ENCODE assay signal across 8 mouse cellular contexts in the genomic region with DNA sequence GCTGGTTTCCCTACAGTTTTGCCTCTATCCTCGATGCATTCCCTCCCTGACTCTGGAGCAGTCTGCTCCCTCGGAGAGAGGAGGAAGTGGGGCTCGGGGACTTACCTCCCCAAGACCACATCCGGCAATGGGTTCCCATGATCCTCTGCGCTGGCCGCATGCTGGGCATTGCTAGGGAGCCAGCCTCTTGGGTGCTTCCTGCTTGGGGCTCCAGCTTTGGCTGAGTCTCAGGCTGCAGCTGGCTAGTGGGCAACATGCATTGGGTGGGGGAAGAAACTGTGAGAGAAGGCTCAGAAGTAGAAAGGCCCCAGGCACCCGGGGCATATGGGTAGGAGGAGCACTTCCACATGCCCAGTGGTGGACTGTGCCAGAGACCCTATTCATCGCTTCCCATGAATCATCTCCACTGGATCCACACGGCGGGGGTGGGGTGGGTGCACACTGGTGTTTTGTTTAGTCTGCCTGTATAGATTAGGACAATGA. TPM values are rescaled to one million over a fixed set of nuclear protein-coding genes. Genes with fewer than 3 reads are reported as not detected.
A peak's percentile ranks its signal among the peaks of the same experiment; 100 is the strongest.
DNase-seq lines count a peak whose midpoint lies in the region; ATAC-seq and TF ChIP-seq lines count a peak whose summit lies in the region.
"Had no signal": no experiment of that assay in that cellular context is flagged by ENCODE, and none has a peak within 500 bp of the region (broad histone marks: within the 10 kb centered on the region; RNA-seq: fewer than 3 reads in every experiment).

No protein-coding gene starts in this region.

- H3K36me3 ChIP-seq in heart, embryonic 13.5 days = no peaks in the 10 kb centered on the region

- peak overlapping the region; percentile 51 for H3K4me3 ChIP-seq in bone marrow macrophage, adult 2 months (ENCODE audit: insufficient read depth, low read length)
- H3K4me3 ChIP-seq in heart, embryonic 13.5 days = no peak overlapping the region; the same call in 1 of the 2 replicates
- H3K4me3 ChIP-seq: myocyte had no signal

- intact Hi-C loops in left cerebral cortex, postnatal 4 days (cut with DNase I) = no loop called here

- 57% methylated on average over 10 of the region's 10 CpGs for WGBS in heart, embryonic 13.5 days

- no peaks in the 10 kb centered on the region for H3K9me3 ChIP-seq in heart, embryonic 13.5 days

- H3K4me1 ChIP-seq in bone marrow macrophage, adult 2 months (ENCODE audit: control insufficient read depth, insufficient read depth, low read length) = peaks cover 53% of the 10 kb centered on the region
- H3K4me1 ChIP-seq in heart, embryonic 13.5 days = peaks cover 44% of the 10 kb centered on the region

- TF ChIP-seq CTCF in bone marrow macrophage, adult 2 months (IDR thresholded peaks at IDR 0.05; ENCODE audit: low read depth, low read length) = no peak

- H3K9ac ChIP-seq in heart, embryonic 13.5 days = peak overlapping the region; percentile 69

- peak; percentile 49 for DNase-seq in ovary, postnatal 36 days (ENCODE audit: low spot score)
- no peak for DNase-seq in ovary, postnatal 10 days (ENCODE audit: low spot score)
- DNase-seq in left cerebral cortex, postnatal 4 days = peak; percentile 74
- DNase-seq in thymus, postnatal 4 days = peak; percentile 95

- peak overlapping the region; percentile 35 for H3K4me2 ChIP-seq in heart, embryonic 13.5 days

- TF ChIP-seq POLR2A in bone marrow macrophage, adult 2 months (IDR thresholded peaks at IDR 0.05; ENCODE audit: borderline replicate concordance, low read depth, low read length) = no peak

- peaks cover 7% of the 10 kb centered on the region for H3K27me3 ChIP-seq in heart, embryonic 13.5 days (replicated peaks)

- H3K27ac ChIP-seq in bone marrow macrophage, adult 2 months (ENCODE audit: insufficient read depth, low read depth, low read length) = peak overlapping the region; percentile 85
- H3K27ac ChIP-seq in heart, embryonic 13.5 days (replicated peaks) = peak overlapping the region; percentile 71

- ATAC-seq in heart, embryonic 13.5 days (ENCODE audit: extremely low read depth, insufficient number of reproducible peaks, low FRiP score, low TSS enrichment) = no peak
- ATAC-seq in neutrophil, adult 5-6 weeks (ENCODE audit: extremely low read depth, insufficient number of reproducible peaks, low FRiP score, poor library complexity, severe bottlenecking) = peak; percentile 72

RNA-seq across cellular contexts. Expression of gene Slc6a6, which starts 4.7 kb away (rescaled TPM):
- 510 and 575 TPM in 2 replicates for polyA plus RNA-seq in bone marrow macrophage, adult 2 months (2012; ENCODE audit: insufficient read depth, insufficient read length, missing spikeins)
- polyA plus RNA-seq in heart, embryonic 13.5 days (2015; fragmentation: Nextera tagmentation; extraction: Ambion mirVana) = 59.4 and 60.0 TPM in 2 replicates
- 100 to 1,000 TPM; 214 to 227 TPM for total RNA-seq in left cerebral cortex, postnatal 4 days (2021)
- 143 and 169 TPM in 2 replicates for total RNA-seq in neutrophil, adult 5-6 weeks (2017)
